Mouse (Mus musculus): ENCODE results near the gene Prr3.
"Not testable (repeated sequence)": the region's sequence is repeated elsewhere in the genome, so short reads cannot be mapped to it uniquely, and the experiment has no call there.

The Prr3 gene

DNA sequence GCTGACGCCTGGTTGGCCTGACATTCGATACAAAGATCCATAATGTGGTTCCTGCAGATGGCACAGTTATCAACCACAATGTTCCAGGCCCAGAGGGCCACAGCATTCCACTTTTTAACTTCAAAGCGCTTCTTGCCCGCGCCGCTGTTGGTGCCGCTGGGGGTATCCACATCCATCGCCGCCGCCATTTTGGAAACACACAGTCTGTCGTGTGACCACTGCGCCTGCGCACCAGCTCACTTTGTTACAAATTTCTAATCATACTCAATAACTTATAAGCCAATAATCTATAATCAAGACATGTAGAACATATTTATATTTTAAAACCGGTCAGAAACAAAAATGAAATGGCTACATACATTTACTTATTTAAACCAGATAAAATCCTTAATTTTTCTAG, 44.3 kb downstream of the Prr3 start:
- not testable (repeated sequence) for DNase-seq

DNA sequence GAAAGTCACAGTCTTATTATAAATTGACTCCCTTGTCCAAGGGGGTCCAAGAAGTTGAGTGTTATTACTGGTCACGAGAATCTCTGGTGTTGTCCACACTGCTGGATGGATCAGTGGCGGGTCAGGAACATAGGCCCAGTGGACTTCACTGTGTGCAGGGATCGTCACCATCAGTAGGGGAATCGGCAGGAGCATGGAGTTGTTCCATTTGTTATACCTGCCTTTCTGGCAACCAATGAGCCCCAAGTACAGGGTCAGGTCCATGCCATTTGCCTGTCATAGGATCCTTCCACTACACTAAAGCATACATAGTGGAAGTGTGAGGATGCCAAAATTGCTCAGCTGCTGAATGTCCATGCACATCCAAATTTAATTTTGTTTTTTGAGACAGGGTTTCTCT, 47.4 kb downstream of the Prr3 start:
- DNase-seq, result no peak

DNA sequence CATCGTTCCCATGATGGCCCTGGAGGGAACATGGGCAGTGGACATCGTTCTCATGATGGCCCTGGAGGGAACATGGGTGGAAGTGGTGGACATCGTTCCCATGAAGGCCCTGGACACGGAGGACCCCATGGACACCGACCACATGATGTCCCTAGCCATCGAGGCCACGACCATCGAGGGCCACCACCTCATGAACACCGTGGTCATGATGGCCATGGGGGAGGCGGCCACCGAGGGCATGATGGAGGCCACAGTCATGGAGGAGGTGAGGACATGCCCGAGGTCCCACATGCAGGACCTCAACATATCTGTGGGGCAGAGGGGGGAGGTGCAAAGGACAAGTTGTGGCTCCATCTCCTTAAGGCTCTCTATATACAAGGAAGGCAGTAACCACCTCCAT, 49.4 kb downstream of the Prr3 start:
- no peak for DNase-seq

GRCm38 (mm10) chr17:35929534-35929933, 50.5 kb downstream of the Prr3 start:
- no peak for DNase-seq

DNA sequence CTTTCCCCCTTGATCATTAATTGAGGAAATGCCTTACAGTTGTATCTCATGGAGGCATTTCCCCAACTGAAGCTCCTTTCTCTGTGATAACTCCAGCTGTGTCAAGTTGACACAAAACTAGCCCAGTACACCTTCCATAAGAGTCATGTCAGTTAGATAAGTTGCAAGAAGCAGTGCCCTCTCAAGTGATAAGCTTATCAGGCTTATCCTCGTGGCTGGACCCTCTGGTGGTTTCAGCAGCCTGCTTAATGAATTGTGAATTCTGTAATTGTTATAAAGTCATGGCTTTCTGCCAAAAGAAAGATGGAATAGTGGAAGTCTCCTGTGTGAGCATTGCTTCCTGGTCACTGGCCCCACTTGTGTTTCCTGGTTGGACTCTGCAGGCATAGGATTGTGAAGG, 52.6 kb downstream of the Prr3 start:
- no peak for DNase-seq

GRCm38 (mm10) chr17:35923281-35923680, 56.8 kb downstream of the Prr3 start:
- DNase-seq, result no peak

DNA sequence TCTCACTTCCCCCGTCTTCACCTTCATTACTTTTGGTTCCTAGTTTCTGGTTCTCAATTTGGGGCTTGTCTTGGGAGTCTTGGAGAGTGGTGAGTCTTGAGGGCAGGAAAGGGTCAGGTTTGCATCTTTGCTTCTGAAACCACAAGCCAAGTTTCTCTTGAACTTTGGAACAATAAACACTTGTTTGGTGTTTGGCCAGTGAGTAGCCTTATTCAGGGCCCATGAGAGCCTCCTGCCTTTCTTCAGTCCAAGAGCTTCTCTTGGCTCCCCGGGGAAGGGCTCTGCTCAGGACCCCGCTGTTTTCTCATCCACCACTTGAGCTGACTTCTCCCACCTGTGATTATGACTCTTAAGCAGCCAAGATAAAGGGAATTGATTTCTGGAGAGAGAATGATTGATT, 57.5 kb downstream of the Prr3 start:
- DNase-seq, result peak; percentile 29

All from kidney, postnatal 14 days (tissue).